Mouse (Mus musculus) adrenal gland, adult 18-20 months (tissue): ENCODE measurements around the gene Galnt16. TPM values are rescaled to one million over a fixed set of nuclear protein-coding genes. Genes with fewer than 3 reads are reported as not detected.
A peak's percentile ranks its signal among the peaks of the same experiment; 100 is the strongest.

Experiments
- DNase-seq, 2 experiments: peaks; one replicate each; pipeline ENCODE4 v3.0.0; 2021 to 2022; ENCODE audit warnings: low spot score in 2 of 2
- total RNA-seq, 2 experiments: library from RNA; stranded (reverse); gene quantifications; 1 replicate in 1 of 2; 2 replicates in 1 of 2; pipeline ENCODE4 v1.2.3; 2021

Gene Galnt16
- total RNA-seq, 2 experiments from 2014 or later: 8.9 to 10.3 TPM

- no peak for DNase-seq
Measured at GRCm38 (mm10) chr12:80595566-80595965, 77.5 kb downstream of the Galnt16 start.

DNA sequence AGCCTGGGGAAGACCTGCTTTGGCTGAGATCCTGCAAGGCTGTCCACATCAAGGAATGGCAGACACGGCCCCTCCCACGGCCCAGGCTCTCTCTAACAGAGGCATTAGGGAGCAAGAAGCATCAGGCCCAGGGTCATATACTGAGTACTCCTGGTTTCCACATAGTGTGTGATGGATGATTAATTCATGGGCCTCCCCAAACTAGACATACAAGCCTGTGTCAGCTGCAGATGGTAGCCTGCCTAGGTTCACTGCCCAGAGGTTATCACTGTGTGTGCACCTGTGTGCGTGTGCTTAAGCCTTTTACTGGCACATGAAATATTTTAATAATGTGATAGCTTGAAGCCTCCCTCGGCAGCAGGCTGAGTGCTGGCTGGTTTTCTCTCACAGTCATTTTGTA lies 77.9 kb downstream of the Galnt16 start:
- no peak for DNase-seq

DNA sequence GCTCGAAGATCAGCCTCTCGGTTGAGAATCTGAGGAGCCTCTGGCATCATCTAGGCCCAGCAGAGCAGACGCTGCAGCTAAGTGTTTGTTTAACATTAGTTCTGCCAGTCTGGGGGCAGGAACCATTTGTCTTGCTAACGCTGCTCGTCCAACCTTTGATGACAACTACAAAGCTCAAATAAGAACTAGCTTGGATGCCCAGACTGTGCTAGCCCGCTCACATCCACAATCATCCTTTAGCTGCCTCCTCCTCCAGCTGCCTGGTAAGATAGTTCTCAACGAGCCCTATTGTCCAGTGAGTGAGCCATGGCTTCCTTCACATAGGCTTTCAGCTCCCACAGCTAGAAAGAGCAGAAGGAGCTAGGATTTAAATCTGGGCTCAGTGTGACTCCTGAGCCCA lies 80.2 kb downstream of the Galnt16 start:
- DNase-seq: no peak

DNA sequence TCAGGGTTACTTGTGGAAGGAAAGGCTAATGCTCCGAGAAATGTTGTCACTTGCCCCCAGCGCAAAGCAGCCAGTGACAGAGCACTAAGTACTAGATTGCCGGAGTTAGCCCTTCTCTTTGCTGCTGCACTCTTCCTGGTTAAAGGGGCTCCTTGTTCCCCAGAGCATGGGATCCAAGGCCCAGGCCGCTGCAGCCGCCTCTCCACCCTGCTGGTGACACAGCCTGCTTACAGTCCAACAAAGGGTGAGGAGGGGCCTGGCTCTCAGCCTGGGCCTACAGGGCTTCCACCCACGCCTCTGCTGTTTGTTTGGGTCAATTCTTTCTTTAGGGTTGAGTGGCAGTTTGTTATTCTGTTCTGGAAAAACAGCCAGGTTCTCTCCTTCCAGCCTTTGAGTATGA lies 80.7 kb downstream of the Galnt16 start:
- no peak for DNase-seq

DNA sequence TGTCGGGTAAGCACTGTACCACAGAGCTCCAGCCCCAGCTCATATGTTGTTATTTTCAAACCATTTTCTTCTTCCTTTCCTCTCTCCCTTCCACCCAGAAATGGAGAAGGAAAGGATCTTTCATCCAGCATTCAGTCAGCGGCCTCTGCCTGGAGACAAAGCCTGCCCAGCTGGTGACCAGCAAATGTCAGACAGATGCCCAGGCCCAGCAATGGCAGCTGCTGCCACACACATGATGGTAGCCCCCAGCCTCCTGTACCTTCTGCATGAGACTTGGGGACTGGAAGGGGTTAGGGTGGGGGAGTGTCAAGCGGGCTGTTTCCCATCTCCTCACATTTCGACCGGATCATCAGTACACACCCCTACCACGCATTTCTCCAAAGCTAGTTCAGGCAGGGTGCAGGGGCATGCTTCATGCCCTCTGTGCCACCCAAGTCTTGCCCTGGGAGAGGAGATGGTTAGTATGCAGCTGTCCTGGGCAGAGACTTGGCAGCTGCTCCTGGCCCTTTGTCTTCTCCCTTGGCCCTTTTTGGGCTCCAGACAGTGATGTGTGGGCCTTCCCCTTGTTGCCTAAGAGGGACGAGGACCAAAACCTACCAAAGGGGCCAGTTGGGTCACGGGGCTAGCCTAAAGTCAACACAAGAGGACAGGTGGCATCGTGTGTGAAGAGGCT lies 83.7 kb downstream of the Galnt16 start:
- DNase-seq: no peak

- no peak for DNase-seq
Measured at GRCm38 (mm10) chr12:80602432-80602831, 84.4 kb downstream of the Galnt16 start.

GRCm38 (mm10) chr12:80603566-80603965 lies 85.5 kb downstream of the Galnt16 start:
- DNase-seq: no peak

GRCm38 (mm10) chr12:80604218-80604617 lies 86.1 kb downstream of the Galnt16 start:
- DNase-seq: no peak

DNA sequence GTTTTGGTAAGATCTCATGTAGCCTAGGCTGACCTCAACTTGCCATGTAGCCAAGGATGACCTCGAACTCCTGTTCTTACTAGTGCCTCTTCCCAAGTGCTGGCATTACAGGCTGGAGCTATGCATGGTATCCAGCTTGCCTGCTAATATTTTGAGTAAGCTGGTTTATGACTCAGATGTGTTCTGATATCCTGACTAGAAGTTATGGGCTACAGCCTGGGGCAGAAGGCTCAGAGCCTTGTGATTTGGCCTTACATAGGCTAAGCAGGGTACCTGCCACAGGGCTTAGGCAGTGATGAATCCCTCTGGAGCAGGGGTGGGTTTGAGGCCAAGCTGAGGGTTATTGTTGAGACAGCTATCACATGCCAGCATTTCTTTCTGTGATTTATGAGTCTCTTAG lies 90.5 kb downstream of the Galnt16 start:
- no peak for DNase-seq

- no peak for DNase-seq
Measured at GRCm38 (mm10) chr12:80609928-80610327, 91.9 kb downstream of the Galnt16 start.

GRCm38 (mm10) chr12:80612113-80612791 lies 94.2 kb downstream of the Galnt16 start:
- no peak for DNase-seq

GRCm38 (mm10) chr12:80615371-80616257 lies 97.5 kb downstream of the Galnt16 start:
- DNase-seq: no peak

DNA sequence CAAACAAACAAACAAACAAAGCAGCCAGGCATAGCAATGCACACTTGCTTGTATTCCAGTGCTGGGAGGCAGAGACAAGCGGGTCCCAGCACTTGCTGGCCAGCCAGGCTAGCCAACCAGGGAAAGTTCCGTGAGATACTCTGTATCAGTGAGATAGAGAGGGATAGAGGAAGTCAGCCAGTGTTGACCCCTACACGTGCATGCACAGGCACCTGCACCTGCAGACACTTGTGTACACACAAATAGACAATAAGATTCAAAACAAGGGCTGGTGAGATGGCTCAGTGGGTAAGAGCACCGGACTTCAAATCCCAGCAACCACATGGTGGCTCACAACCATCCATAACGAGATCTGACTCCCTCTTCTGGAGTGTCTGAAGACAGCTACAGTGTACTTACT lies 102.4 kb downstream of the Galnt16 start:
- no peak for DNase-seq

- DNase-seq: no peak
Measured at GRCm38 (mm10) chr12:80631790-80632189, 113.7 kb downstream of the Galnt16 start.

GRCm38 (mm10) chr12:80642725-80643692 lies 124.9 kb downstream of the Galnt16 start:
- DNase-seq: peak; percentile 48 to 64

DNA sequence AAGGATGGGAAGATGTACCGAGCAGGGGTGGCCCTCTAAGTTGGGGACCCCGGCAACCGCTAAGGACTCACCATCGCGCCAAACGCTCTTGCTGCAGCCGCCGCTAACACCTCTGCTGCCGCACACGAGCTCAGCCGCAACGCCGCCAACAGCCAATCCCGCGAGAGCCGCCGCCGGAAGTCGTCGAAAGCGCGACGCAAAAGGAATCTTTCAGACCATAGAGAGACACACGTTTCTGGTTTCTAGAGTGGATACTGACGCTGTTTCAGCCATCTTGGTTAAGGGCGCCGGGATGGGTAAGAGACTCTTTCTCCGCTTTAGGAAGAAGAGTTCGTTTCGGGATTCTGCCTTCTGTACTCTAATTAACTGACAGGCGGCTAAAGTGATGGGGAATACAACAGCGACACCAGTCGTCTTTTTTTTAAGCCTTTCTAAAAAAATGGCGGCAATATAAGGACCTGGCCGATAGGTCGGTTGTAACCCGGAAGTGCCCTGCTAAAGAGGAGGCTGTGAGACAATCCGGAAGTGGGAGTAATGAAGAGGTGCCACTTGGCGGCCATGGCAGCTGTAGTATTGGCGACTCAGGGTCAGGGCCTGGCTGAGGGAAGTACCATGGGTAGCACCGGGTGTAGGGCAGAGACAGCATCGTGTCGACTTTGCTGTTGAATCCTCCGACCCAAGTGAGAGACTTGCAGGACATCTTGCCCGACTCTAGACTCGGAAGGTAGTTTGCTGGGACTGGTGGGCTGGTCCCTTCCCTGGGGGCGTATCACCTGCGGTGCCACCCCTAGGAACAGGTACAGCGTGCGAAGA lies 125.8 kb downstream of the Galnt16 start, which contains the start of the genes Slc39a9 and Erh:
Gene Slc39a9 (plus strand): TSS at position 191 of the 813 bp plus-strand sequence.
Gene Erh (minus strand): TSS at position 649 of the 813 bp plus-strand sequence.
- DNase-seq: peak; percentile 88 to 91

DNA sequence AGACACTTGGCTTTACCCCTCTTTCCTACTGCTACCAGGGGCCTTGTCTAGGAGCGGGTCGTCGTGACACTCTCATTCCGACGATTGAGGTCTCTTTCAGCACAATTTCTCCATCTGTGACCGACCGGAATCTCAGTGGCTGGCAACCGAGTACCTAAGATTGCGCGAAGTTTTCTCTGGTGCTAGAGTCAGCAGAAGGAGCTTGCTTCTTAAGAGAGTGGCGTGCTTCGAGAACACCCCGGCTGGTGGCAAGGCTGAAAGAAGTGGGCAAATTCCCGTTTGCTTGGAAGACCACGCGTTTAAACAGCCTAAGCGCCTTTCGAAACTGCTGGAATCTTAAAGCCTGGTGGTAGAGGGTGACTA lies 126.4 kb downstream of the Galnt16 start:
- peak in 1 of 2 experiments; percentile 23 for DNase-seq

DNA sequence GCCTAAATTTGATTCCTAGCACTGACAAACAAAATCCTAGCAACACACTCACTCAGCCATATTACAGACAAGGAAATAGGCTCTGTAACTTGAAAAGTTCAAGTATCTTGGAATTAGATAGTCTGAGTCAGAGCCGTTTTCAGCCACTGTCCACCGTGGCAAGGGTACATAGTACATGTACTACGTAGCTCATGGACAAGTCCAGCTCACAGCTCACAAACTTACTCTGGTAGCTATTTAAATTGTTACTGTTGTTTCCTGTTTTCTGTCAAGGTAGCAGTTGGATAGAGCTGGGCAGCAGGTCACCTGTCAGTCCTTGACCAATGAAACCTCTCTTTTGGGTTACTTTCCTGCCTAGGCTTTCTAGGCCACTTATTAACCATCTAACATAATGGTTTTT lies 128.3 kb downstream of the Galnt16 start:
- no peak for DNase-seq

GRCm38 (mm10) chr12:80653951-80654658 lies 136.0 kb downstream of the Galnt16 start:
- no peak for DNase-seq
